Comparison of ENCODE assay signal across 11 mouse cellular contexts in the genomic region with DNA sequence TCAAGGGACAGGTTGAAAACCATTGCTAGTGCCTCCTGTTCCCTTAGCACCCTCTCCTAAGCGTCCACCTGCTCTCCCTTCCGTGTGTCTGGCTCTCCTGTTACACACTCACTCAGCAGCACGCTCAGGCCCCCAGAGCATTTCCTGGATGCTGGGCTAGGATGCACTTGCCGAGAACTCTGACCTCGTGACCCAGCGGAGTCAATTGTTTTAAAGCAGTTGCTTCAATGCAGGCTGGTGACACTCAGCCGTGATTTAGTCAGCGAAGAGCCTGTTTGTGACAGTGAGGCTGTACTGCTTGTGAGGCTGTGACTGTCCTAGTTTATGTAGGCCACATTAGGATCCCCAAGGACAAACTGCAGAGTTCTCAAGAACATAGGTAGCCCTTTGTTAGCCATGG.
"Had no signal": no experiment of that assay in that cellular context is flagged by ENCODE, and none has a peak within 500 bp of the region (broad histone marks: within the 10 kb centered on the region; RNA-seq: fewer than 3 reads in every experiment).

No protein-coding gene starts in this region.

- H3K4me2 ChIP-seq: limb, embryonic 15.5 days; midbrain, embryonic 13.5 days; stomach, embryonic 15.5 days had no signal

- DNase-seq: kidney, adult 8-10 months; layer of hippocampus, adult 9-11 months; layer of hippocampus, postnatal 36 days; lung, adult 18-20 months; right cerebral cortex, postnatal 4 days; spleen, adult 18-20 months had no signal

- H3K9ac ChIP-seq: limb, embryonic 15.5 days; midbrain, embryonic 13.5 days; stomach, embryonic 15.5 days had no signal

- H3K4me3 ChIP-seq: limb, embryonic 15.5 days; midbrain, embryonic 13.5 days; stomach, embryonic 15.5 days had no signal

- H3K9me3 ChIP-seq: limb, embryonic 15.5 days; midbrain, embryonic 13.5 days; stomach, embryonic 15.5 days had no signal

- ATAC-seq: hindbrain, embryonic 16.5 days; inflammation-experienced regulatory T-cells, adult 6 months; midbrain, embryonic 13.5 days had no signal

- H3K27ac ChIP-seq: limb, embryonic 15.5 days; midbrain, embryonic 13.5 days; stomach, embryonic 15.5 days had no signal

- H3K27me3 ChIP-seq: limb, embryonic 15.5 days; midbrain, embryonic 13.5 days; stomach, embryonic 15.5 days had no signal
